Mouse (Mus musculus) bone marrow, adult 2 months (tissue): ENCODE data around the gene Olfr64.

Experiments
- CTCF ChIP-seq: fragments of 200-500 bp; IDR thresholded peaks from 2 replicates; pipeline ENCODE4 v1.5.1; 2011; ENCODE audit warnings: low read length, control low read depth; ENCODE audit not compliant: control insufficient read depth, insufficient read depth
- POLR2A ChIP-seq: fragments of 200-500 bp; IDR thresholded peaks from 2 replicates; pipeline ENCODE4 v1.6.1; 2011; ENCODE audit warnings: low read depth, mild to moderate bottlenecking, control low read depth, low read length, borderline replicate concordance; ENCODE audit not compliant: control insufficient read depth

DNA sequence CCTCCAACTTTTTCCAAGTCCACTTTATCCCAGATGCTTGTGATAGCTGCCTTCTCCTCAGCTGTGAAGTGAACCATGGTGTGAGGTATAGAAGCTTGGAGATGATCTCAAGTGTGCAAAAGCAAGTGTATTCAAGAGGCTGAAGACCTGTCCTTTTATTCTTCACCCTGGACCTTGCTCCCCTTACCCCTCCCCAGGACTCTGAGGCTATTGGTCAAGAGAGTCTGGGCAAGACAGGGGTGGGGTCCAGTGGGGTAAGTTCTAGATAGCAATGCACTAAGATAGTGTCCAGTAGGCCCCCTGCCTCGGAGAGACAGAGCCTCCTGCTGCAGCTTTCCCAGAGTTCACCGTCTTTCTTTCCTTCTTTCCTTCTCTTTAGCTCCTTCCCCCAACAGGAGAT lies 51.3 kb downstream of the Olfr64 start, which contains the start of gene Hbb-bh1:
- TF ChIP-seq CTCF (no peak), POLR2A (no peak)
